In the genomic region with DNA sequence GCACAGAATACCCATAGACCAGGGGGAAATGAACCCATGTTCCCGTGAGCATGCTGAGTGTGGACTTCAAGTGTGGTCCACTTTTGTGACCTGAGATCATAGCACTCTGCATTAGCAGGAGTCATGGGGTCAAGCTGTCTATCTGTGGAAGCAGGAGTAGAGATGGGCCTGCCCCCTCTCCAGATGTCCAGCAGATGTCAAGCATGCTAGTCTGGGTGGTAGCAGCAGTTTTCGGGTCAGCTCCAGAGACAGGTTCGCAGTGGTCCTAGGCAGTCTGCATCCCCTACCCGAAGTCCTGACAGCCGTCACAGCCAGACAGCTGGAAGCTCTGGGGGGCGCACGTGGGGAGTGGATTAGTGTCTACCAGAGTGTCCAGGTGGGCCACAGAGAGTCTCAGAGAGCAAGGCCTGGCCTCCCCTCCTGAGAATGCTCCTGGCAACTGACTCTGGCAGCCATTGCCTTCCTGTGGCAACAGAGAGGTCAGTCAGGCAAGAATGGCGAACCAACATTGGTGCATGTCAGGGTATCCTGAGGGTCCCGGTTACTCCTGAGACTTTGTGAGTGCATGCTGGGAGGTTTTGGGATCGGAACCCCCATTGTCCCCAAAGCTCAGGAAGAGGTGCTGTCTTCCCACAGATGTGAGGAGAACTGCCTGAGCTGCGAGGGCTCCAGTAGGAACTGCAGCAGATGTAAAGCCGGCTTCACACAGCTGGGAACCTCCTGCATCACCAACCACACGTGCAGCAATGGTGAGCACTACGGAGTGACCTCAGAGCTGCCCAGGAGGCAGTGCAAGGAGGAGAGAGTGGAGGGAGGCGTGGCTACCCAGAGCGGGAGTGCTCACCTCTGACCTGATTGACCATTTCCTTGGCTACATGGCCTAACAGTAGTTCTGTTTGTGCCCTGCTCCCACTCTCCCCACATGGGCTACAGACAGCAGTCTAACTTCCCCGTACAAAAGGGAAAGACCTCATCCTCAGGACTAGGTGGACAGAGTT, we compare ENCODE assay signal across 14 mouse cellular contexts. TPM values are rescaled to one million over a fixed set of nuclear protein-coding genes. Genes with fewer than 3 reads are reported as not detected.
A peak's percentile ranks its signal among the peaks of the same experiment; 100 is the strongest.
DNase-seq lines count a peak whose midpoint lies in the region; ATAC-seq lines count a peak whose summit lies in the region.
"Had no signal": no experiment of that assay in that cellular context is flagged by ENCODE, and none has a peak within 500 bp of the region (broad histone marks: within the 10 kb centered on the region; RNA-seq: fewer than 3 reads in every experiment).

No protein-coding gene starts in this region.

- no peak for DNase-seq in intestine, embryonic 14.5 days (ENCODE audit: low spot score)
- DNase-seq in neural tube, embryonic 10.5 days (ENCODE audit: extremely low spot score, low spot score): peak; percentile 61
- DNase-seq in yolk sac, embryonic 10.5 days (ENCODE audit: low spot score): peak; percentile 7
- no peak for DNase-seq in frontal cortex, postnatal 14 days (ENCODE audit: low spot score in 2 of 2)
- DNase-seq in natural killer cell, adult 2 months (ENCODE audit: low spot score in 2 of 2): no peak
- DNase-seq: cerebellum, adult 11-12 months; heart, adult 18-20 months; heart, postnatal 14 days had no signal

- no peak overlapping the region for H3K27ac ChIP-seq in intestine, embryonic 14.5 days (ENCODE audit: low read depth)
- no peak overlapping the region for H3K27ac ChIP-seq in intestine, embryonic 15.5 days
- H3K27ac ChIP-seq in neural tube, embryonic 15.5 days (replicated peaks): no peak overlapping the region
- H3K27ac ChIP-seq in liver, embryonic 16.5 days (ENCODE audit: low read length): no peak overlapping the region

- 51% methylated on average over 17 of the region's 17 CpGs for WGBS in intestine, embryonic 14.5 days
- 61% methylated on average over 17 of the region's 17 CpGs for WGBS in intestine, embryonic 15.5 days
- WGBS in neural tube, embryonic 15.5 days: 65% methylated on average over 17 of the region's 17 CpGs
- 50% methylated on average over 17 of the region's 17 CpGs for WGBS in liver, embryonic 16.5 days (ENCODE audit: insufficient replicate concordance)

- no peaks in the 10 kb centered on the region for H3K36me3 ChIP-seq in intestine, embryonic 14.5 days (ENCODE audit: control insufficient read depth, insufficient read depth, low read length)
- no peaks in the 10 kb centered on the region for H3K36me3 ChIP-seq in intestine, embryonic 15.5 days
- H3K36me3 ChIP-seq in neural tube, embryonic 15.5 days: no peaks in the 10 kb centered on the region
- H3K36me3 ChIP-seq in liver, embryonic 16.5 days (ENCODE audit: control insufficient read depth, insufficient read depth): no peaks in the 10 kb centered on the region
- H3K36me3 ChIP-seq: G1E had no signal

- no peaks in the 10 kb centered on the region for H3K9me3 ChIP-seq in intestine, embryonic 14.5 days (ENCODE audit: control insufficient read depth, low read length)
- H3K9me3 ChIP-seq in intestine, embryonic 15.5 days: no peaks in the 10 kb centered on the region
- no peaks in the 10 kb centered on the region for H3K9me3 ChIP-seq in neural tube, embryonic 15.5 days (replicated peaks)
- H3K9me3 ChIP-seq in liver, embryonic 16.5 days (replicated peaks; ENCODE audit: control insufficient read depth, low read length): no peaks in the 10 kb centered on the region
- H3K9me3 ChIP-seq: G1E had no signal

- H3K4me3 ChIP-seq in intestine, embryonic 14.5 days (ENCODE audit: low read depth, low read length): no peak overlapping the region
- no peak overlapping the region for H3K4me3 ChIP-seq in intestine, embryonic 15.5 days (replicated peaks)
- H3K4me3 ChIP-seq in neural tube, embryonic 15.5 days (replicated peaks): no peak overlapping the region
- no peak overlapping the region for H3K4me3 ChIP-seq in liver, embryonic 16.5 days (ENCODE audit: low read depth, low read length)
- H3K4me3 ChIP-seq: erythroblast, embryonic 14.5 days had no signal

- no peak overlapping the region for H3K4me2 ChIP-seq in intestine, embryonic 14.5 days (ENCODE audit: low read length)
- H3K4me2 ChIP-seq in intestine, embryonic 15.5 days (replicated peaks): no peak overlapping the region
- H3K4me2 ChIP-seq in neural tube, embryonic 15.5 days: no peak overlapping the region
- H3K4me2 ChIP-seq in liver, embryonic 16.5 days (ENCODE audit: low read depth, low read length): no peak overlapping the region

- no peak overlapping the region for H3K9ac ChIP-seq in intestine, embryonic 14.5 days (ENCODE audit: low read length)
- H3K9ac ChIP-seq in intestine, embryonic 15.5 days: no peak overlapping the region
- H3K9ac ChIP-seq in neural tube, embryonic 15.5 days (replicated peaks): no peak overlapping the region
- no peak overlapping the region for H3K9ac ChIP-seq in liver, embryonic 16.5 days (ENCODE audit: low read depth, low read length)

- ATAC-seq in intestine, embryonic 14.5 days (replicated peaks; ENCODE audit: low FRiP score, low TSS enrichment, low read depth): 0 out of 2 replicates have a peak, but pooled peaks have one; percentile 40
- no peak for ATAC-seq in intestine, embryonic 15.5 days
- ATAC-seq in neural tube, embryonic 15.5 days (ENCODE audit: low FRiP score): no peak
- peak; percentile 66 for ATAC-seq in liver, embryonic 16.5 days (ENCODE audit: low read depth)

- H3K4me1 ChIP-seq in intestine, embryonic 14.5 days (replicated peaks; ENCODE audit: control insufficient read depth, insufficient read depth, low read length): no peaks in the 10 kb centered on the region; the same call in 1 of the 2 replicates
- H3K4me1 ChIP-seq in intestine, embryonic 15.5 days (replicated peaks): no peaks in the 10 kb centered on the region
- H3K4me1 ChIP-seq in neural tube, embryonic 15.5 days: peaks cover 40% of the 10 kb centered on the region
- H3K4me1 ChIP-seq in liver, embryonic 16.5 days (ENCODE audit: control insufficient read depth, low read depth, low read length): no peaks in the 10 kb centered on the region; the same call in 1 of the 2 replicates

- no peaks in the 10 kb centered on the region for H3K27me3 ChIP-seq in intestine, embryonic 14.5 days (replicated peaks; ENCODE audit: control insufficient read depth, insufficient read depth, low read length)
- H3K27me3 ChIP-seq in intestine, embryonic 15.5 days (replicated peaks): 0 out of 2 replicates have a peak, but pooled peaks cover 4% of the 10 kb centered on the region
- no peaks in the 10 kb centered on the region for H3K27me3 ChIP-seq in neural tube, embryonic 15.5 days (replicated peaks)
- H3K27me3 ChIP-seq in liver, embryonic 16.5 days (ENCODE audit: control insufficient read depth, insufficient read depth, low read depth, low read length): no peaks in the 10 kb centered on the region

RNA-seq across cellular contexts. Expression of gene Gm45213, which starts 3.8 kb away (rescaled TPM):
- polyA plus RNA-seq in intestine, embryonic 14.5 days (2014; fragmentation: Nextera tagmentation; extraction: Ambion mirVana): not detected in 2 replicates
- polyA plus RNA-seq in intestine, embryonic 15.5 days (2015; fragmentation: Nextera tagmentation; extraction: Ambion mirVana): not detected in 2 replicates
- polyA plus RNA-seq in neural tube, embryonic 15.5 days (2015; fragmentation: Nextera tagmentation; extraction: Ambion mirVana): not detected in 2 replicates
- polyA plus RNA-seq in liver, embryonic 16.5 days (2015; fragmentation: Nextera tagmentation; extraction: Ambion mirVana): not detected in 2 replicates
- polyA plus RNA-seq: erythroblast, embryonic 14.5 days; G1E; thymus, postnatal 0 days had no signal

RNA-seq across cellular contexts. Expression of gene Snrpa1, which starts 11.6 kb away (rescaled TPM):
- 178 and 191 TPM in 2 replicates for polyA plus RNA-seq in intestine, embryonic 14.5 days (2014; fragmentation: Nextera tagmentation; extraction: Ambion mirVana)
- polyA plus RNA-seq in intestine, embryonic 15.5 days (2015; fragmentation: Nextera tagmentation; extraction: Ambion mirVana): 165 and 179 TPM in 2 replicates
- 116 and 133 TPM in 2 replicates for polyA plus RNA-seq in neural tube, embryonic 15.5 days (2015; fragmentation: Nextera tagmentation; extraction: Ambion mirVana)
- polyA plus RNA-seq in liver, embryonic 16.5 days (2015; fragmentation: Nextera tagmentation; extraction: Ambion mirVana): 65.7 and 75.6 TPM in 2 replicates

RNA-seq across cellular contexts. Expression of gene Selenos, which starts 32.2 kb away (rescaled TPM):
- 87.9 and 97.5 TPM in 2 replicates for polyA plus RNA-seq in intestine, embryonic 14.5 days (2014; fragmentation: Nextera tagmentation; extraction: Ambion mirVana)
- 107 and 114 TPM in 2 replicates for polyA plus RNA-seq in intestine, embryonic 15.5 days (2015; fragmentation: Nextera tagmentation; extraction: Ambion mirVana)
- 92.0 and 93.1 TPM in 2 replicates for polyA plus RNA-seq in neural tube, embryonic 15.5 days (2015; fragmentation: Nextera tagmentation; extraction: Ambion mirVana)
- 68.0 and 70.3 TPM in 2 replicates for polyA plus RNA-seq in liver, embryonic 16.5 days (2015; fragmentation: Nextera tagmentation; extraction: Ambion mirVana)

Comparison
In these comparisons a context has a peak if more than half of its experiments do, and no peak if none do; other contexts are left out.
1. ATAC-seq: peak in intestine, embryonic 14.5 days (single experiment) and liver, embryonic 16.5 days (single experiment); none in intestine, embryonic 15.5 days (single experiment) and neural tube, embryonic 15.5 days (single experiment).
2. DNase-seq: peak in neural tube, embryonic 10.5 days (single experiment) and yolk sac, embryonic 10.5 days (single experiment); none in intestine, embryonic 14.5 days (single experiment), frontal cortex, postnatal 14 days (0 of 2) and natural killer cell, adult 2 months (0 of 2).